Mouse (Mus musculus): ENCODE measurements around the gene Nudc.

DNA sequence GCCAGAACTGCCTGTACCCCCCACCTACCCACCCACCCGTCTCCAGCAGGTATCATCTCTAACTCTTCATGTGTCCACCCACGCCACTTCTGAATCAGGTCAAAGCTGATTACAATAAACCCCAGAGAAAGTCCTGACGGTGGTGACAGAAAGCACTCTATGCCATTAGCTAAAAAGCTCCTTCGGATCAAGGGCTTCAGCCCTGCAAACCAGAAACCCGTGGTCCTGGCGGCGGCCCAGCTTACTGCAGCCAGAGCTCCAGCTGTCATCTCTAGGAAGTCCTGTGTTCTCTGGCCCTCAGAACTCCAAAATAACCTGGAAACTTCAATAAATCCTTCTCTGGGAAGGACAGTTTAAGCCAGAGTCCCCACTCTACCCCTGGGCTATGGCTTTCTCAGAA, 50.1 kb downstream of the Nudc start:
- TF ChIP-seq POLR2A (IDR thresholded peaks at IDR 0.05; ENCODE audit: borderline replicate concordance, extremely low read depth, insufficient read depth, insufficient read length, poor library complexity, severe bottlenecking) (no peak), CTCF (IDR thresholded peaks at IDR 0.05; ENCODE audit: borderline replicate concordance, extremely low read depth, insufficient read depth, insufficient read length) (peak; percentile 30; the same call in 1 of the 2 replicates)
